8 mouse cellular contexts compared by ENCODE assay signal in the genomic region with DNA sequence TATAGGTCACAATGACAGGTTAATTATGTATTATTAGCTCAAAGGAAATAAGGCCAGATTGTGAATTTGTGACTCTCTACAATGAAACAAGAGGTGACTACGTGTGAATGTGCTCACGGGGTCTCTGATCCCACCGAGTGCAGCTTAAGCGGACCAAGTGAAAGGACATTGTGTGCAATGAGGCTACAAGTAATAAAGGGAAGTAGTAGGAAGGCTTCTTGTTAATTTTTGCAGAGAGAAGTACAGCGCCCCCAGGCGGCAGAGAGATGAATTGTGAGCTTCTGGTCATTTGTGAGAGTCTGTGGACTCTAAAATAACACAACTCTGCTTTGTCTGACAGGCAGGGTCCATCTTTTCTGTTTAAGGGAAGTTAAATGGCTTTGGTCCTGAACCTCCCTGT.
DNase-seq lines count a peak whose midpoint lies in the region; ATAC-seq and TF ChIP-seq lines count a peak whose summit lies in the region.

No protein-coding gene starts in this region.

- in situ Hi-C loops in ES-E14 (cut with MboI; ENCODE audit: low sequenced_read_pairs in 2 of 2, unreplicated experiment in 2 of 2), result no loop called here

- no peaks in the 10 kb centered on the region for H3K9me3 ChIP-seq in hindbrain, embryonic 11.5 days (ENCODE audit: control insufficient read depth, low read length)
- H3K9me3 ChIP-seq in hindbrain, embryonic 16.5 days (ENCODE audit: control insufficient read depth, low read length), result no peaks in the 10 kb centered on the region
- no peaks in the 10 kb centered on the region for H3K9me3 ChIP-seq in ES-E14 (ENCODE audit: control insufficient read depth, insufficient read depth, low read depth, low read length)
- no peaks in the 10 kb centered on the region for H3K9me3 ChIP-seq in neural tube, embryonic 13.5 days

- no peak overlapping the region for H3K27ac ChIP-seq in hindbrain, embryonic 11.5 days (ENCODE audit: low read depth, low read length)
- H3K27ac ChIP-seq in hindbrain, embryonic 16.5 days (ENCODE audit: low read depth, low read length), result no peak overlapping the region
- H3K27ac ChIP-seq in ES-E14 (ENCODE audit: insufficient read depth, low read depth, low read length, poor library complexity, severe bottlenecking), result no peak overlapping the region
- no peak overlapping the region for H3K27ac ChIP-seq in cortical plate, adult 2 months (ENCODE audit: insufficient read depth, low read length)
- 0 out of 2 replicates have a peak overlapping the region, but pooled peaks have one; percentile 15 for H3K27ac ChIP-seq in neural tube, embryonic 13.5 days (replicated peaks)

- no peak for ATAC-seq in hindbrain, embryonic 11.5 days (ENCODE audit: low FRiP score)
- ATAC-seq in hindbrain, embryonic 16.5 days, result no peak
- no peak for ATAC-seq in neural tube, embryonic 13.5 days (ENCODE audit: low read depth)

- no peak for TF ChIP-seq POLR2A in cortical plate, adult 2 months (IDR thresholded peaks at IDR 0.05; ENCODE audit: extremely low read depth, insufficient read depth, low read length)

- H3K4me1 ChIP-seq in hindbrain, embryonic 11.5 days (replicated peaks; ENCODE audit: control insufficient read depth, insufficient read depth, low read length), result no peaks in the 10 kb centered on the region
- no peaks in the 10 kb centered on the region for H3K4me1 ChIP-seq in hindbrain, embryonic 16.5 days (ENCODE audit: control insufficient read depth, insufficient read depth, low read depth, low read length)
- no peaks in the 10 kb centered on the region for H3K4me1 ChIP-seq in ES-E14 (ENCODE audit: control insufficient read depth in 2 of 2, insufficient read depth in 2 of 2, low read length in 2 of 2, poor library complexity in 1 of 2)
- no peaks in the 10 kb centered on the region for H3K4me1 ChIP-seq in cortical plate, adult 2 months (ENCODE audit: control insufficient read depth, insufficient read depth, low read length)
- H3K4me1 ChIP-seq in neural tube, embryonic 13.5 days (replicated peaks), result peaks cover 16% of the 10 kb centered on the region

- H3K4me3 ChIP-seq in hindbrain, embryonic 11.5 days (ENCODE audit: low read depth, low read length), result no peak overlapping the region
- H3K4me3 ChIP-seq in hindbrain, embryonic 16.5 days (ENCODE audit: low read length), result no peak overlapping the region
- no peak overlapping the region for H3K4me3 ChIP-seq in ES-E14 (ENCODE audit: insufficient read depth in 1 of 2, low read depth in 1 of 2, low read length in 2 of 2, poor library complexity in 1 of 2, severe bottlenecking in 1 of 2)
- no peak overlapping the region for H3K4me3 ChIP-seq in cortical plate, adult 2 months (ENCODE audit: insufficient read depth, low read length)
- H3K4me3 ChIP-seq in neural tube, embryonic 13.5 days, result no peak overlapping the region

- no peaks in the 10 kb centered on the region for H3K27me3 ChIP-seq in hindbrain, embryonic 11.5 days (ENCODE audit: control insufficient read depth, insufficient read depth, low read length)
- H3K27me3 ChIP-seq in hindbrain, embryonic 16.5 days (replicated peaks; ENCODE audit: control insufficient read depth, insufficient read depth, low read length), result no peaks in the 10 kb centered on the region
- H3K27me3 ChIP-seq in neural tube, embryonic 13.5 days, result no peaks in the 10 kb centered on the region

- TF ChIP-seq CTCF in cortical plate, adult 2 months (IDR thresholded peaks at IDR 0.05; ENCODE audit: extremely low read depth, insufficient read depth, low read length), result peak; percentile 24; the same call in 1 of the 2 replicates

- no peak overlapping the region for H3K4me2 ChIP-seq in hindbrain, embryonic 11.5 days (replicated peaks; ENCODE audit: low read depth, low read length)
- H3K4me2 ChIP-seq in hindbrain, embryonic 16.5 days (ENCODE audit: low read length), result no peak overlapping the region
- no peak overlapping the region for H3K4me2 ChIP-seq in neural tube, embryonic 13.5 days

- no peak overlapping the region for H3K9ac ChIP-seq in hindbrain, embryonic 11.5 days (ENCODE audit: low read depth, low read length)
- no peak overlapping the region for H3K9ac ChIP-seq in hindbrain, embryonic 16.5 days (ENCODE audit: low read depth, low read length)
- no peak overlapping the region for H3K9ac ChIP-seq in ES-E14 (ENCODE audit: insufficient read depth, low read depth, low read length, poor library complexity, severe bottlenecking)
- H3K9ac ChIP-seq in neural tube, embryonic 13.5 days, result no peak overlapping the region

- no peaks in the 10 kb centered on the region for H3K36me3 ChIP-seq in hindbrain, embryonic 11.5 days (ENCODE audit: control insufficient read depth, insufficient read depth, low read length)
- no peaks in the 10 kb centered on the region for H3K36me3 ChIP-seq in hindbrain, embryonic 16.5 days (ENCODE audit: control insufficient read depth, insufficient read depth, low read length)
- H3K36me3 ChIP-seq in ES-E14 (ENCODE audit: control insufficient read depth, insufficient read depth, low read length, poor library complexity, severe bottlenecking), result no peaks in the 10 kb centered on the region
- no peaks in the 10 kb centered on the region for H3K36me3 ChIP-seq in neural tube, embryonic 13.5 days

- peak; percentile 62 for DNase-seq in hindbrain, embryonic 11.5 days (ENCODE audit: low spot score)
- DNase-seq in 3T3-L1 (ENCODE audit: low read depth, low spot score) (peak; percentile 29), ES-E14 (ENCODE audit: low read depth, low spot score) (peak; percentile 63)
- peak; percentile 51 to 64 for DNase-seq in kidney, postnatal 4 days
- DNase-seq in yolk sac, embryonic 10.5 days (ENCODE audit: low spot score), result no peak

- 56% methylated on average over 6 of the region's 6 CpGs for WGBS in hindbrain, embryonic 11.5 days
- 53% methylated on average over 6 of the region's 6 CpGs for WGBS in hindbrain, embryonic 16.5 days
- 32% methylated on average over 6 of the region's 6 CpGs for WGBS in neural tube, embryonic 13.5 days

TF ChIP-seq in ES-E14, 5 proteins besides CTCF, POLR2A, EP300 and RAD21:
- TF ChIP-seq ZC3H11A (IDR thresholded peaks at IDR 0.05; ENCODE audit: borderline replicate concordance, low read depth, low read length), result no peak
- TF ChIP-seq ZNF384 (IDR thresholded peaks at IDR 0.05; ENCODE audit: low read depth, low read length), result no peak
- TF ChIP-seq HCFC1 (IDR thresholded peaks at IDR 0.05; ENCODE audit: borderline replicate concordance, insufficient read depth, low read length), result no peak
- TF ChIP-seq MAFK (IDR thresholded peaks at IDR 0.05; ENCODE audit: insufficient read depth, low read depth, low read length), result no peak
- no peak for TF ChIP-seq CHD2 (IDR thresholded peaks at IDR 0.05; ENCODE audit: low read depth, low read length)
